Mouse (Mus musculus) gastrocnemius, postnatal 4 days (tissue): Measurements from ENCODE around the gene Rbm5. TPM values are rescaled to one million over a fixed set of nuclear protein-coding genes. Genes with fewer than 3 reads are reported as not detected.
A peak's percentile ranks its signal among the peaks of the same experiment; 100 is the strongest.

Source experiments
- DNase-seq, 2 experiments: peaks; one replicate each; pipeline ENCODE4 v3.0.0; 2021 to 2022; ENCODE audit warnings: low spot score in 2 of 2, mixed read lengths in 2 of 2
- total RNA-seq, 2 experiments: library from RNA; stranded (reverse); gene quantifications; 2 replicates each; pipeline ENCODE4 v1.2.3; 2021

Rbm5 gene
- total RNA-seq, 2 experiments from 2014 or later, result 73.6 to 101 TPM

- no peak for DNase-seq
Measured at GRCm38 (mm10) chr9:107735356-107736184, 35.2 kb downstream of the Rbm5 start.

GRCm38 (mm10) chr9:107734567-107734971, 36.2 kb downstream of the Rbm5 start:
- peak in 1 of 2 experiments; percentile 16 for DNase-seq

- no peak for DNase-seq
Measured at GRCm38 (mm10) chr9:107729709-107730108, 41.1 kb downstream of the Rbm5 start.

- DNase-seq, result no peak
Measured at GRCm38 (mm10) chr9:107728919-107729670, 41.7 kb downstream of the Rbm5 start.

- DNase-seq, result no peak
Measured at GRCm38 (mm10) chr9:107727041-107727440, 43.8 kb downstream of the Rbm5 start.

GRCm38 (mm10) chr9:107724796-107725195, 46.0 kb downstream of the Rbm5 start:
- no peak for DNase-seq

- DNase-seq, result no peak
Measured at GRCm38 (mm10) chr9:107723794-107724531, 46.8 kb downstream of the Rbm5 start.

- no peak for DNase-seq
Measured at GRCm38 (mm10) chr9:107723292-107723691, 47.5 kb downstream of the Rbm5 start.

- DNase-seq, result no peak
Measured at GRCm38 (mm10) chr9:107718781-107719540, 51.8 kb downstream of the Rbm5 start.

GRCm38 (mm10) chr9:107716951-107717350, 53.8 kb downstream of the Rbm5 start:
- DNase-seq, result peak in 1 of 2 experiments; percentile 55

- DNase-seq, result no peak
Measured at GRCm38 (mm10) chr9:107715632-107716031, 55.2 kb downstream of the Rbm5 start.

- peak; percentile 49 to 63 for DNase-seq
Measured at GRCm38 (mm10) chr9:107714221-107714952, 56.4 kb downstream of the Rbm5 start.

GRCm38 (mm10) chr9:107709697-107710483, 60.9 kb downstream of the Rbm5 start, which contains the start of gene Sema3f:
Gene Sema3f (minus strand): TSS chr9:107710475.
- DNase-seq, result peak; percentile 64 to 80

- no peak for DNase-seq
Measured at GRCm38 (mm10) chr9:107709096-107709696, 61.6 kb downstream of the Rbm5 start.

GRCm38 (mm10) chr9:107708439-107709095, 62.2 kb downstream of the Rbm5 start:
- no peak for DNase-seq

GRCm38 (mm10) chr9:107707701-107708438, 62.9 kb downstream of the Rbm5 start:
- DNase-seq, result no peak

- no peak for DNase-seq
Measured at GRCm38 (mm10) chr9:107706781-107707211, 64.0 kb downstream of the Rbm5 start.
